Mouse (Mus musculus) liver, embryonic 12.5 days (tissue): ENCODE measurements around the gene Rdh19. TPM values are rescaled to one million over a fixed set of nuclear protein-coding genes. Genes with fewer than 3 reads are reported as not detected.
"Not testable (repeated sequence)": the region's sequence is repeated elsewhere in the genome, so short reads cannot be mapped to it uniquely, and the experiment has no call there.

Experiments
- ATAC-seq: fragments of 200-750 bp; cut with Nextera tagmentation; 2 replicates; pipeline ENCODE4 v1.8.0; 2017; ENCODE audit warnings: moderate number of reproducible peaks, mild to moderate bottlenecking, moderate library complexity
- H3K27ac ChIP-seq: fragments of 300-500 bp; sonication (generic); 2 replicates; pipeline ENCODE4 v1.5.1; 2016; ENCODE audit warnings: mild to moderate bottlenecking
- H3K27me3 ChIP-seq: fragments of 300-500 bp; sonication (generic); replicated peaks from 2 replicates; pipeline ENCODE4 v1.6.1; 2016; ENCODE audit warnings: mild to moderate bottlenecking, moderate library complexity
- H3K36me3 ChIP-seq: fragments of 300-500 bp; sonication (generic); 2 replicates; pipeline ENCODE4 v1.6.1; 2016; ENCODE audit warnings: mild to moderate bottlenecking, moderate library complexity
- H3K4me1 ChIP-seq: fragments of 300-500 bp; sonication (generic); 2 replicates; pipeline ENCODE4 v1.6.1; 2016
- H3K4me2 ChIP-seq: fragments of 300-500 bp; sonication (generic); 2 replicates; pipeline ENCODE4 v1.6.1; 2016; ENCODE audit warnings: mild to moderate bottlenecking, moderate library complexity
- H3K4me3 ChIP-seq: fragments of 300-500 bp; sonication (generic); 2 replicates; pipeline ENCODE4 v1.5.1; 2016; ENCODE audit warnings: mild to moderate bottlenecking, moderate library complexity
- H3K9ac ChIP-seq: fragments of 300-500 bp; sonication (generic); 2 replicates; pipeline ENCODE4 v1.6.1; 2016; ENCODE audit warnings: mild to moderate bottlenecking, moderate library complexity
- H3K9me3 ChIP-seq: fragments of 300-500 bp; sonication (generic); replicated peaks from 2 replicates; pipeline ENCODE4 v1.6.1; 2016; ENCODE audit warnings: mild to moderate bottlenecking, moderate library complexity
- WGBS: fragments of 180-500 bp; shearing (Covaris S2); methylation state at CpG from one replicate; pipeline ENCODE4 v1.1.7; 2016; ENCODE audit not compliant: insufficient replicate concordance; 5-methylcytosine and 5-hydroxymethylcytosine counted together
- polyA plus RNA-seq: library from polyadenylated mRNA; unstranded; fragments of >200 nt; fragmentation: Nextera tagmentation; extraction: Ambion mirVana; gene quantifications from 2 replicates; pipeline ENCODE4 v1.2.1, GENCODE M21; 2016

Gene Rdh19
- polyA plus RNA-seq, 1 experiment from 2014 or later = not detected

DNA sequence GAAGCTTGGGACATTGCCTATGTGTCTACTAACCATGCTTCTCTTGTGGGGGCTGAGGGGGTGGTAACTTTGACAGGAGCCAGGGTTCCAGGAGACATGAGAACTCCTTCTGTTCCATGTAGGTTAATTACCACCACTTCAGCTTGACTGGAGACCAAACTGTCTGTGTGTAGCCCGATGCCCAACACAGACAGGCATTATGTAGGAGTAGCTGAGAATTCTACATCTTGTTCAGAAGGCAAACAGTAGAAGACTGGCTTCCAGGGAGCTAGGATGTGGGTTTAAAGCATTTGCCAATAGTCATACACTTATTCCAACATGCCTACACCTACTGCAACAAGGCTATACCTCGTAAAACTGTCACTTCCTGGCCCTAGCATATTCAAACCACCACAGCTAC, 11.2 kb upstream of the Rdh19 start:
- no peak overlapping the region for H3K4me2 ChIP-seq
- no peak overlapping the region for H3K9ac ChIP-seq
- no peaks in the 10 kb centered on the region for H3K9me3 ChIP-seq
- H3K27ac ChIP-seq = no peak overlapping the region
- H3K4me1 ChIP-seq = no peaks in the 10 kb centered on the region
- WGBS = 59% methylated on average over 2 of the region's 2 CpGs
- H3K27me3 ChIP-seq = no peaks in the 10 kb centered on the region
- no peak for ATAC-seq
- H3K36me3 ChIP-seq = no peaks in the 10 kb centered on the region
- H3K4me3 ChIP-seq = no peak overlapping the region

DNA sequence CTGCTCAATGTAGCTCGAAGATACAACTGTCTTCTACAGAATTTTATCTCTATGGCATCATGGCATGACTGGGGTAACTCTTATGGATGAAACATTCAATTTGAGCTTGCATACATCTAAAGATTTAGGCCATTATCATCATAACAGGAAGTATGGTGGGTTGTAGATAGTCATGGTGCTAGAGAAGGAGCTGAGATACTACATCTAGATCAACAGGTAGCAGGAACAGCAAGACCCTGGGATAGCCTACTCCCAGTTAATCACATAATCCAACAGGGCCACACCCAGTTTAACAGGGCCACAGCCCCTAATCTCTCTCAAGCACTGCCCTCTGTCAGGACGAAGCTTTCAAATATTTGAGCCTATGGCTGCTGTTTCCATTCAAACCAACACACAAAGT, 9.0 kb upstream of the Rdh19 start:
- no peak overlapping the region for H3K27ac ChIP-seq
- no peak overlapping the region for H3K4me3 ChIP-seq
- no peak overlapping the region for H3K9ac ChIP-seq
- ATAC-seq = no peak
- 42% methylated on average over 2 of the region's 2 CpGs for WGBS
- H3K4me1 ChIP-seq = no peaks in the 10 kb centered on the region
- no peak overlapping the region for H3K4me2 ChIP-seq
- H3K27me3 ChIP-seq = no peaks in the 10 kb centered on the region
- H3K36me3 ChIP-seq = no peaks in the 10 kb centered on the region
- H3K9me3 ChIP-seq = no peaks in the 10 kb centered on the region

- H3K4me2 ChIP-seq, H3K9me3 ChIP-seq, H3K27me3 ChIP-seq, H3K9ac ChIP-seq, H3K4me1 ChIP-seq, ATAC-seq, H3K27ac ChIP-seq, H3K4me3 ChIP-seq, H3K36me3 ChIP-seq: not testable (repeated sequence)
- 81% methylated on average over 5 of the region's 5 CpGs for WGBS
These were observed 3.8 kb upstream of the Rdh19 start for GRCm38 (mm10) chr10:127845945-127846344.

GRCm38 (mm10) chr10:127848089-127848488, 1.6 kb upstream of the Rdh19 start:
- Histone ChIP-seq H3K27ac (no peak overlapping the region), H3K27me3 (no peaks in the 10 kb centered on the region), H3K9ac (no peak overlapping the region), H3K36me3 (no peaks in the 10 kb centered on the region), H3K4me3 (no peak overlapping the region), H3K4me2 (no peak overlapping the region), H3K9me3 (no peaks in the 10 kb centered on the region), H3K4me1 (no peaks in the 10 kb centered on the region)
- peak; percentile 57; the same call in 1 of the 2 replicates for ATAC-seq
- 47% methylated on average over 1 of the region's 1 CpGs for WGBS

DNA sequence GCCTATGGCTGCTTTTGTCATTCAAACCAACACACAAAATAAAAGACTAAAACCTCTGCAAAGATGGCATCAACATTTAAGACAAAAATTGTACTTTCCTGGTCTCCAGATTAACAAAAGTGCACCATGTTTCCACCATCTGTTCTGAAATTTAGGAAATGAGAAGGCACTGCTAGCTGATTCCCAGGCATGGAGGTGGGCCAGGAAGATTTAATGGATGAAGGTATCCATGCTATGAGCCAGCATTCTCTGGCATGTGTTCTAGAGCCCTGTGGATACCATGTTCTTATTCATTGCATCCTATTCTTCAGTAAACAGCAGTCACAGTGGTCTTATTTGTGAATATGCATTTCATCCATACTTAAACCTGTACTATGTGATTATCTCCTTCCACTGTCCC, 6.6 kb downstream of the Rdh19 start:
- H3K27me3 ChIP-seq = no peaks in the 10 kb centered on the region
- no peak for ATAC-seq
- H3K4me3 ChIP-seq = no peak overlapping the region
- no peaks in the 10 kb centered on the region for H3K4me1 ChIP-seq
- H3K9me3 ChIP-seq = no peaks in the 10 kb centered on the region
- no peaks in the 10 kb centered on the region for H3K36me3 ChIP-seq
- no peak overlapping the region for H3K4me2 ChIP-seq
- no peak overlapping the region for H3K27ac ChIP-seq
- H3K9ac ChIP-seq = no peak overlapping the region

DNA sequence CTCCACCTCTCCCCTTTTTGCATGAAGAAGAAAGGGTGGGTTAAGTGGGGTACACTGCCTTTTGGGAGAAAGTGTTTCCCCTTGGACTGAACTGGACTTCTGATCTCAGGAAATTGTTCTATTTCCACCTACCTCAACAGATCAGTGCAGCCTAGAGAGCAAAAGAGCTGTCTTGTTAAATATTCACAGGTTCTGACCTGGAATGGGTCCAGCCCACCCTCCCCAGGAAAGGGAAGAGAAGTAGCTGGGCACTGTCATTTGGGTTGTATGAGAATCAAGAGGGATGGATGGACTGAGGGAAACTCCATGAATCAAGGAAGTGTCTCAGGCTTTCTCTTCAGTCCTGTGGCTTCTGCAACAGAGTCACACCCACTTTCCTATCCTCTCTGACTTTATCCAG, 15.2 kb downstream of the Rdh19 start:
- no peaks in the 10 kb centered on the region for H3K4me1 ChIP-seq
- ATAC-seq = no peak
- no peak overlapping the region for H3K9ac ChIP-seq
- no peaks in the 10 kb centered on the region for H3K36me3 ChIP-seq
- H3K27me3 ChIP-seq = no peaks in the 10 kb centered on the region
- no peak overlapping the region for H3K4me3 ChIP-seq
- no peak overlapping the region for H3K27ac ChIP-seq
- H3K9me3 ChIP-seq = no peaks in the 10 kb centered on the region
- H3K4me2 ChIP-seq = no peak overlapping the region

DNA sequence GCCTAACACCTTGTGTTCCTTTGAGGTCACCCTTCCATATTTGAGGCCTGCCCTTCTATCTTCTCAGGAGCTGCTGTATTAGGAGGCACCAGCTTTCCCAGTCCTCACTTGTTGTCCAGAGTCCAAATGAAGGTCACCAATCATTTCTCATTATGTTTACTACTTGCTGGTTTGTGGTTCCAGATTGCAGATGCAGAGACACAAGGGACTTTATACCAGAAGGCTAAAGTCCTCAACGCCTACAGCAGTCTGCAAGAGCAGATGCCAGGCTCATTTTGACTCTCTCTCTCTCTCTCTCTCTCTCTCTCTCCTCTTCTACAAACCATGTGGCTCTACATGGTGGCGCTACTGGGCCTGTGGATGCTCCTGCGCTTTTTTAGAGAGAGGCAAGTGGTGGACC, 16.5 kb downstream of the Rdh19 start, which contains the start of gene Rdh16f2:
Gene Rdh16f2, plus strand, starts transcription at position 243 of the 400 bp plus-strand sequence.
- no peaks in the 10 kb centered on the region for H3K4me1 ChIP-seq
- WGBS = 66% methylated on average over 3 of the region's 3 CpGs
- H3K4me2 ChIP-seq = no peak within 1 kb of the TSS
- no peaks in the 10 kb centered on the region for H3K36me3 ChIP-seq
- no peak within 1 kb of the TSS for H3K4me3 ChIP-seq
- no peak within 1 kb of the TSS for H3K9ac ChIP-seq
- no peak within 1 kb of the TSS for H3K27ac ChIP-seq
- no peaks in the 10 kb centered on the region for H3K27me3 ChIP-seq
- no peak for ATAC-seq
- no peaks in the 10 kb centered on the region; the same call in 1 of the 2 replicates for H3K9me3 ChIP-seq

DNA sequence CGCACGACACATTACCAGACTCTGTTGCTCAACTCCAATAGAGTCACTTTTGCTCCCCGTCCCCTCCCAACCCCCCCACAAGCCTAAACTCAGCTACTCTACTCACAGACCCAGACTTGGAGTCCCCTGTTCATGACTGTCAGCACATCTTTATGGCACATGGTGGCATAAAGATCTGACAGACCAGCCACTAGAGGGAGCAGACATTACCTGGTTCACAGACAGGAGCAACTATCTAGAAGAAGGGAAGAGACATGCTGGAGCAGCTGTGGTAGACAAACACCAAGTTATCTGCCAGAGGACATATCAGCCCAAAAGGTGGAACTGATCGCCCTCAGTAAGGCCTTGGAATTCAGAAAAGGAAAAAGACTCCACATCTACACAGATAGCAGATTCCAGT, 22.8 kb downstream of the Rdh19 start:
- Histone ChIP-seq H3K9ac (no peak overlapping the region), H3K4me3 (no peak overlapping the region), H3K36me3 (no peaks in the 10 kb centered on the region), H3K4me2 (no peak overlapping the region), H3K27ac (no peak overlapping the region), H3K27me3 (no peaks in the 10 kb centered on the region), H3K4me1 (no peaks in the 10 kb centered on the region), H3K9me3 (no peaks in the 10 kb centered on the region; the same call in 1 of the 2 replicates)
- 63% methylated on average over 4 of the region's 4 CpGs for WGBS
- no peak for ATAC-seq

DNA sequence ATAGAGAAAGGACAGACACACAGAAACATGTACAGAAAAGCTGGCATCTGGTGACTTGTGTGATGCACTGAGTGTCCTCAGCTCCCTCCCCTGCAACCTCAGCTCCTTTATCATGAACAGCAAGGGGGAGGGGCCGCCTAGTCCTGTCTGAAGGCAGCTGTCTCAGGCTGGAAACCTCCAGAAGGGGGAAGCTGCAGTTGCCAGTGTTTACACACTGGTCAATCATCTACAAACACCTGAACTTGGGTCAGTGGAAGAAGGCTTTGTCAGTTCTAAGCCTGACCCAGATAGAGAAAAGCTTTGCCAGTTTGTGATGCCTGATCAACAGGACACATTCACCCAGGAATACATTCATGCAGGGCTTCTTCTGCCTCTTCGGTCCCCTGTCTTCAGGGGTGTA, 28.0 kb downstream of the Rdh19 start:
- Histone ChIP-seq H3K4me3 (no peak overlapping the region), H3K4me2 (no peak overlapping the region), H3K27ac (peak overlapping the region; percentile 62; the same call in 1 of the 2 replicates), H3K27me3 (no peaks in the 10 kb centered on the region), H3K9ac (no peak overlapping the region), H3K4me1 (peaks cover 18% of the 10 kb centered on the region), H3K36me3 (no peaks in the 10 kb centered on the region), H3K9me3 (no peaks in the 10 kb centered on the region)
- 42% methylated on average over 2 of the region's 2 CpGs for WGBS
- ATAC-seq = peak; percentile 57

DNA sequence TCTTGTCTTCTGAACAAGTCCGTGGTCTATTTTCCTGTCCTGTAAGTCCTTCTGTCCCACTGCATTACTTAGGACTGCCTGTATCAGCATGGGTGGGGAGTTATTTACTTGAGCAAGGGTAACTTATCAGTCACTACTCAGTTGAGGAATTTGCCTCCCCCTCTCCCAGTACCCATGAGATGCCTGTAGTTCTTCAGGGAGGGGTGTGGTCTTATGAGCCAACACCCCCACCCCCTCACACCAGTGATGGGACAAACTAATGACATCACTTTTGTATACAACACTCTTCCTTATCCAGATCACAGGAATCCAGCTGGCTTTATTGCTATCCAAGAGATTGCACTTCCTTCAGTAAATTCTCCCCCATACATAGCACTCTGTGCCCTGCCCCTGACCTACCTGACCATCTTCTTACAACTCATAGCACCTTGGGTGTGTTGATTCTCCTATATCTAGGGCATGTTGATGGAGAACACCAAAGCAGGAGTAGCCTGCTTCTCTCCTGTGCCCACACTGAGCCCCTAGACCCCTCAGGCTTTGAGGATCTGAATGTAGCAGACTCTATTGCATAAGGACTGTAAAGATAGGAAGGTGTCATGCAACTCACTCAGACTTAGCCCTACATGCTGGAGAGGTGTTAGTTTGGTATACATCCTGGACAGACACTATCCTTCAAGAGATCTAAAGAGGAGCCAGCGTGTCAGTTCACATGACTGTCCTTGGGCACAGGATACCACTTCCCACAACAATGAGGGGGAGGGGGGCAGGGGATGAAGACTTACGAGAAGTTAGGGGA, 28.7 kb downstream of the Rdh19 start:
- WGBS = 36% methylated on average over 3 of the region's 3 CpGs
- Histone ChIP-seq H3K36me3 (no peaks in the 10 kb centered on the region), H3K9ac (no peak overlapping the region), H3K9me3 (no peaks in the 10 kb centered on the region), H3K27me3 (no peaks in the 10 kb centered on the region), H3K4me2 (0 out of 2 replicates have a peak overlapping the region, but pooled peaks have one; percentile 1), H3K4me1 (peaks cover 18% of the 10 kb centered on the region), H3K27ac (peak overlapping the region; percentile 62; the same call in 1 of the 2 replicates), H3K4me3 (no peak overlapping the region)
- ATAC-seq = peak; percentile 38

DNA sequence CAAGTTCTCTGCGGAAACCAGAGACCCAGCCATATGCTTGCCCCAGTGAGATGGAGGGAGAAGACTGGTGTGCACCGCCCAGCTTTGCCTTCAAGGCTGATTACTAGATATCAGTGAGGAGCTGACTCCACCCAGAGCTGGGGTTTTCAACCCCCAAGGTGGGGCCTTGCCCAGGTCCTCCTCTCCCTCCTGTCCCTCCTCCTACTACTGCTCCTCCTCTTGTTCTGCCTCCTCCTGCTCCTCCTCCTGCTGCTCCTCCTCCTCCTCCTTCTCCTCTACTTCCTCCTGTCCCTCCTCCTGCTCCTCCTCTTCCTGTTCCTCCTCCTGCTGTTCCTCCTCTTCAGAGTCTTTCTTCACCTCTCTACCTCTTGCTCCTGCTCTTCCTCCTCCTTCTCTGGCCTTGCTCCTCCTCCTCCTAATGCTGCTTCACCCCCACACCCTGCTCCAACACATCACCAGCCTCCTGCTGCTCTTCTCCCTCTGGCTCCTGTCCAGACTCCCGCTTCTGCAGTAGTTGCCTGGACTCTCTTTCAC, 29.5 kb downstream of the Rdh19 start:
- Histone ChIP-seq H3K27ac (no peak overlapping the region), H3K27me3 (no peaks in the 10 kb centered on the region), H3K9me3 (no peaks in the 10 kb centered on the region), H3K4me1 (peaks cover 18% of the 10 kb centered on the region), H3K4me2 (0 out of 2 replicates have a peak overlapping the region, but pooled peaks have one; percentile 1), H3K4me3 (no peak overlapping the region), H3K36me3 (no peaks in the 10 kb centered on the region), H3K9ac (no peak overlapping the region)
- peak; percentile 80 for ATAC-seq
- WGBS = 50% methylated on average over 3 of the region's 3 CpGs

DNA sequence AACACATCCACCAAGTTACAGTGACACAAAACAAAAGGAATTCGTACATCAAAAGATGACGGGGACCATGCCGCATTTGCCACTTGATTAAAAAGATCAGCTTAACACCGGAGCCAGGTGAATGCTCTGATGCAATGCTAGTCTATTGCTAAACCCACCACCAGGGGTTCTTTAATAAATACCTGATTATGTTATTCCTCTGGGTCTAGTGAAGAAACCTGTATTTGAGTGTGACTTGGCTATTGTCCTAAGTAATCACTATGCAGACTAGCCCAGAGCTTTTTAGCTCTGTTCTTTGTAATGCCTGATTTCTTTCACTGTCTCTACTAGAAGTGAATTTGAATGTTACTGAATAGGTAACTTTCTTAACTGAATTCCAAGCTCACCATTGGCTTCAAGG, 31.3 kb downstream of the Rdh19 start:
- Histone ChIP-seq H3K4me3 (no peak overlapping the region), H3K27me3 (no peaks in the 10 kb centered on the region), H3K36me3 (no peaks in the 10 kb centered on the region), H3K4me1 (peaks cover 18% of the 10 kb centered on the region), H3K4me2 (no peak overlapping the region), H3K9me3 (no peaks in the 10 kb centered on the region), H3K9ac (no peak overlapping the region), H3K27ac (no peak overlapping the region)
- 78% methylated on average over 4 of the region's 4 CpGs for WGBS
- no peak for ATAC-seq
